Comparison of ENCODE assay signal across 7 mouse cellular contexts in genomic region chr10:116950009-116950769, GRCm38 (mm10). TPM values are rescaled to one million over a fixed set of nuclear protein-coding genes. Genes with fewer than 3 reads are reported as not detected.
DNase-seq lines count a peak whose midpoint lies in the region; ATAC-seq and TF ChIP-seq lines count a peak whose summit lies in the region.

Gene Rab3ip (minus strand): TSS chr10:116950769.

- H3K27ac ChIP-seq in intestine, postnatal 0 days (ENCODE audit: low read depth, low read length), result peak within 1 kb of the TSS; percentile 93
- H3K27ac ChIP-seq in midbrain, embryonic 12.5 days (replicated peaks), result peak within 1 kb of the TSS; percentile 93
- peak within 1 kb of the TSS; percentile 76 for H3K27ac ChIP-seq in small intestine, adult 2 months (ENCODE audit: insufficient read depth, low read depth, low read length)

- intact Hi-C loops in left cerebral cortex, postnatal 4 days (cut with DNase I), result no loop called here

- H3K36me3 ChIP-seq in intestine, postnatal 0 days (ENCODE audit: control insufficient read depth, insufficient read depth), result no peaks in the 10 kb centered on the region
- no peaks in the 10 kb centered on the region for H3K36me3 ChIP-seq in midbrain, embryonic 12.5 days
- no peaks in the 10 kb centered on the region for H3K36me3 ChIP-seq in small intestine, adult 2 months (ENCODE audit: control insufficient read depth, insufficient read depth, low read length)

- WGBS in intestine, postnatal 0 days, result under 1% methylated on average over 84 of the region's 103 CpGs
- under 1% methylated on average over 66 of the region's 103 CpGs for WGBS in midbrain, embryonic 12.5 days
- WGBS in small intestine, adult 2 months, result 1% methylated on average over 102 of the region's 103 CpGs

- H3K4me2 ChIP-seq in intestine, postnatal 0 days (replicated peaks; ENCODE audit: low read depth), result peak within 1 kb of the TSS; percentile 92
- H3K4me2 ChIP-seq in midbrain, embryonic 12.5 days (replicated peaks), result peak within 1 kb of the TSS; percentile 59

- H3K4me1 ChIP-seq in intestine, postnatal 0 days (replicated peaks; ENCODE audit: control insufficient read depth, insufficient read depth, low read length), result no peaks in the 10 kb centered on the region
- peaks cover 13% of the 10 kb centered on the region for H3K4me1 ChIP-seq in midbrain, embryonic 12.5 days
- H3K4me1 ChIP-seq in small intestine, adult 2 months (ENCODE audit: control insufficient read depth, insufficient read depth, insufficient read length, low read length), result peaks cover 8% of the 10 kb centered on the region; the same call in 1 of the 2 replicates

- peak; percentile 90 for TF ChIP-seq CTCF in intestine, postnatal 0 days (IDR thresholded peaks at IDR 0.05; ENCODE audit: low read depth)
- TF ChIP-seq CTCF in small intestine, adult 2 months (IDR thresholded peaks at IDR 0.05; ENCODE audit: extremely low read depth, insufficient read length, insufficient replicate concordance, low read depth, low read length), result peak; percentile 88

- peak; percentile 75 for DNase-seq in adrenal gland, adult 8-10 months
- DNase-seq in embryo, embryonic 9.5 days (ENCODE audit: extremely low spot score), result peak; percentile 98
- DNase-seq in gonadal fat pad, adult 2 months (ENCODE audit: low read depth), result no peak
- peak; percentile 96 for DNase-seq in left cerebral cortex, postnatal 4 days

- TF ChIP-seq POLR2A in small intestine, adult 2 months (IDR thresholded peaks at IDR 0.05; ENCODE audit: low read depth, low read length), result peak; percentile 76

- H3K4me3 ChIP-seq in intestine, postnatal 0 days (ENCODE audit: low read depth, low read length), result peak within 1 kb of the TSS; percentile 83
- H3K4me3 ChIP-seq in midbrain, embryonic 12.5 days, result peak within 1 kb of the TSS; percentile 93
- H3K4me3 ChIP-seq in small intestine, adult 2 months (ENCODE audit: low read depth, low read length), result peak within 1 kb of the TSS; percentile 95

- peaks cover 4% of the 10 kb centered on the region; the same call in 1 of the 2 replicates for H3K9me3 ChIP-seq in intestine, postnatal 0 days (ENCODE audit: control insufficient read depth)
- H3K9me3 ChIP-seq in midbrain, embryonic 12.5 days, result no peaks in the 10 kb centered on the region

- peak within 1 kb of the TSS; percentile 71 for H3K9ac ChIP-seq in intestine, postnatal 0 days (ENCODE audit: low read depth, low read length)
- H3K9ac ChIP-seq in midbrain, embryonic 12.5 days (replicated peaks), result peak within 1 kb of the TSS; percentile 91

- no peaks in the 10 kb centered on the region for H3K27me3 ChIP-seq in intestine, postnatal 0 days (replicated peaks; ENCODE audit: control insufficient read depth, insufficient read depth, low read length)
- H3K27me3 ChIP-seq in midbrain, embryonic 12.5 days, result no peaks in the 10 kb centered on the region
- no peaks in the 10 kb centered on the region for H3K27me3 ChIP-seq in small intestine, adult 2 months (ENCODE audit: control insufficient read depth, insufficient read depth, low read length)

- peak; percentile 89 for ATAC-seq in intestine, postnatal 0 days
- ATAC-seq in midbrain, embryonic 12.5 days (ENCODE audit: low FRiP score, low read depth), result peak; percentile 94

RNA-seq across cellular contexts. Expression of gene Rab3ip, which starts in this region (rescaled TPM):
- 10 to 100 TPM; 32.8 to 50.0 (median 37.1) TPM for total RNA-seq in adrenal gland, adult 8-10 months (2022)
- 293 and 458 TPM in 2 replicates for polyA plus RNA-seq in gonadal fat pad, adult 2 months (2012; rRNA removed)
- 20.9 and 21.9 TPM in 2 replicates for polyA plus RNA-seq in intestine, postnatal 0 days (2015; fragmentation: Nextera tagmentation; extraction: Ambion mirVana)
- 10 to 100 TPM; 41.2 to 42.9 TPM for total RNA-seq in left cerebral cortex, postnatal 4 days (2021)
- polyA plus RNA-seq in midbrain, embryonic 12.5 days (2016; fragmentation: Nextera tagmentation; extraction: Ambion mirVana), result 41.7 and 45.2 TPM in 2 replicates
- 134 and 169 TPM in 2 replicates for polyA plus RNA-seq in small intestine, adult 2 months (2012; rRNA removed)
